Mouse (Mus musculus) embryo, embryonic 10.5 days (tissue): ENCODE data around the gene Nts.

Experiments used
- DNase-seq: peaks from one replicate; pipeline ENCODE4 v3.0.0-alpha.2; 2015; ENCODE audit warnings: low spot score

Nts gene

DNA sequence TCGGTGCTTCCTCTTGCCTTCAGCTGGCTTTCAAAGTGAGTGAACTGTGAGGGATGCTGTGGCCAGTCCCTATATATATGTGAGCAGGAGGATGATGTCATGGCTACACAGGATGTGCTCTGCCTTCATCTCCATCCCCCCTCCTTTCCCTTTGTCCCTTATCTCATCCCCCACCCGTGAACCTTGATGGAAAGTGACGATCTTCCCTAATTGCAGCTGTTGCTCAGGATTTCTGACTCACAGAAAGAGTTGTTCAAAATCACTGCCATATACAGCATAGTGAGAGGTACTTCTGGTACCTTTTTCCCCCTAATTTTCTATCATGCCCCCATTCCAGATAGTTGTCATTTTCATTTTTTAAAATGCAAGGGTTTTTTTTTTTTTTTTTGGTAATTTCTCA, at the start of gene Nts:
Gene Nts, minus strand, starts transcription at position 101 of the 400 bp plus-strand sequence.
- no peak for DNase-seq

DNA sequence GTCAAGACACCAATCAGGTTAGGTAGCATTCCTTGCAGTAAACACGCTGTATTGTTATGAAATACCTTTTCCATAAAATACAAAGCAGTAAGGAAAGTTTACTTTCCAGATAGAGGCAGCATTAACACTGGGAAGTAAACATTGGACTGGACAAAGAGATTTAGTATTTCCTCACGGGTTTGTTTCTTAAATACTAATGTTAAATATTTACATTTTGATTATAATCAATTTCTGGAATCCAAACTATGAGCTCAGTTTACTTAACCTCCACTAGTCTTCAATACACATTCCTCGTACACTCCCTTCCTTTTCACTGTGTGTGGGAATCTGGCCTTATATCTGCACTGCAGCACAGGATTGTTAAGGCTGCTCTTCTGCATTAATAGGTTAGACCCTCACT, 37.6 kb upstream of the Nts start:
- DNase-seq: no peak

DNA sequence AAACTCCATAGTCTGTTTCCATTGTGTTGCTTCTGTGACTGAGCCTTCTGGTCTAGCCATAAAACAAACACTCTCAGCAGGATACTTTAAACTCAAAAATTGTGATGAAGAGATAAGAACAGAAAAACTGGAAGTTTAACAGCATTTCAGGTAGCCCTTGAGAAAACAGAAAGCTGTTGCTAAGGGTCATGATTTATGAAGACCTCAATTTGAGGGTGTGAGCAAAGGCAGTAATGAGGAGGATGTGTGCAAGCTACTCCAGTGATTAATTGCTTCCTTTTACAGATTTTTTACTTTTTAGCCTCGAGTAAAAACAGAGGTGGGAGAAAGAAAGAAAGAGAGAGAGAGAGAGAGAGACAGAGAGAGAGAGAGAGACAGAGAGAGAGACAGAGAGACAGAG, 23.9 kb upstream of the Nts start:
- no peak for DNase-seq

DNA sequence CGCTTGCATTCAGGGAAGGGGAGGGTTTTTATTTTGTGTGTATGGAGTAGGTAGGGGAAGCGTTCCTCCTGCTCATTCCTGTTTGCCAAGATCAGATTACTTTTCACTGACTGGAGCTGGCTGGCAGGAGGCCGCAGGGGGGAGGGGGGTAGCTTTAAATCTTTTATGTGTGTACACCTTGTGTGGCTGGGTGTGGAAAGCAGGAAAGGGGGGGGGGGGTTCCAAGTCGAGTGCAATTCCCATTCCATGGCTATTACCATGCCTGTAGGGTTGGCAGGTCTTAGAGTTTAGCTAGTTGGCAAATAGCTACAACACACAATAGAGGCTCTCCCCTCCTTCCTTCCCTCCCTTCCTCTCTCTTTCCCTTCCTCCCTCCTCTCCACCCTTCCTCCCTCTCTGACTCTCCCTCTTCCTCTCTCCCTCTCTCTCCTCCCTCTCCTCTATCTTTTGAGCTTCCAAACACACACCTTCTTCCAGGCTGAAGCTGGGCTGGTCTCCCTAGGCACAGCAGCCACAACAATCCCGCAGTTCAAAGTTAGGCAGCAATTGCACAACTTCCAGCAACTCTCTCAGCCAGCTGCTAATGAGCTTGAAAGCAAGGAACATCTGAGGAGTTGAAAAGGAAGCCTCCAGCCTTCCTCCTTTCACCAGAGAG, 21.6 kb upstream of the Nts start, which contains the start of gene Rassf9:
Gene Rassf9, plus strand, starts transcription at position 416 of the 655 bp plus-strand sequence.
- peak; percentile 62 for DNase-seq

DNA sequence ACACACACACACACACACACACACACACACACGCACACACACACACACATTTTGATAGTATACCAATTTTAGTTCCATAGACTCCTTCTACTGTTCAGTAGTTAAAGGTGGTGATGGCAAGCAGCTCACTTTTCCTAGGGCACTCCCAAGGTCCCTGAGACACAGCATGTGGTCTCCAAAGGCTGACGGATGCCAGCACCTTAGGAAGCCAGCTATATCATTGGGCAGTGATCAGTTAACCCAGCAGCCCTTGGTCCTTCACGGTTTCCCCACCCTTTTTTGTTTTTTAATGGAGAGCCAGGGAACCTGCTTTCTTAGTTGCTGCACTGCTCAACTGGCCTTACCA, 21.1 kb upstream of the Nts start:
- no peak for DNase-seq

DNA sequence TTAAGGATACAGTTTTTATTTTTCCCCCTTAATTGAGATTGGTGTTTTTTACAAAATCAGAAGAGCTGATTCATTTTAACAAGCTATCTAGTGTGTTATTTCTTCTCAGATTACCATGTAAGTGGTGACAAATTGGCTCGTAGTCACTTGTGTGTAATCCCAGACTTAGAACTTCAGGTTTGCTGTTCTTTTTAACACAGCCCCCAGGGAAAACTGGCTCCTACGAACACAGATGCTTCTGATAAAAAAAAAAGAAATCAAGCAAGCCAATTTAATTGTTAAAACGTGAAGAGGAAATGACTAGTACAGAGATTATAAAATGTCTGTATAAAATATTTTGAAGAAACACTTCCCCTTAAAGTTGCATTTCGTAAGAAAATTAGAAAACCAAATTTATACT, 17.1 kb upstream of the Nts start:
- DNase-seq: no peak

DNA sequence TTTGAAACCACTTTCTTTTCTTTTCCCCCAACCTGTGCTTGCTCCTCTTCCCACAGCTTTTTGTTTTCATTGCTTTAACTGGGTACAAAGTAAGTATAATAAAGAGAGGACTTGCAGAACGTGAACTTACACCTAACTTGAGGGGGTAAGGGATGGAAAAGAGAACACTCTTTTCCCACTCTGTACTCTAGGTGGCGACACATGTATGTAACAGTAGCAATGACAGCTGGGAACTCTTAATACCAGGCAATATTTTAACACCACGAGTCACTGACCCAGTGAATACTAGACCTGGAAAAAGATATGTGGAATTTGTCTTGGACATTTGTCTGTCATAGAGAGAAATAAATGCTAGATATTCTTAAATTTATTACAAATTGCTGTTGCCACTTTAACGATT, 8.5 kb upstream of the Nts start:
- peak; percentile 71 for DNase-seq

DNA sequence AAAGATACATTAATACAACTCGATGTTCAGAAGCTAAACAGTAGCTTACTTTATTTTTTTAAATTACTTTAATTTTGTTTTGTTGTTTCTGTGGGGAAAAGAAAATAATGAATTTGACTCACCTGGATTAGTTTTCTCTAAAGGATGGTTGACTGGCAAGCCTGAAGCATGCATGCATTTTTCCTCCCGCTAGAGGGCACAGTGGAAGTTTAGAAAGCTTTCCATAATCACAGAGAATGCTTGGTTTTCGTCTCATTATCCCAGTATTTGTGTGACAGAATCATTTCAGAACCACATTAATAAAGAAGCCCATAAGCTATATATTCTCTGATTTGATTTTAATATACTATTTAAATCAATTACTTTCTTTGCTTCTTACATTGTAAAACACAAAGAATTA, 1.5 kb upstream of the Nts start:
- peak; percentile 78 for DNase-seq

DNA sequence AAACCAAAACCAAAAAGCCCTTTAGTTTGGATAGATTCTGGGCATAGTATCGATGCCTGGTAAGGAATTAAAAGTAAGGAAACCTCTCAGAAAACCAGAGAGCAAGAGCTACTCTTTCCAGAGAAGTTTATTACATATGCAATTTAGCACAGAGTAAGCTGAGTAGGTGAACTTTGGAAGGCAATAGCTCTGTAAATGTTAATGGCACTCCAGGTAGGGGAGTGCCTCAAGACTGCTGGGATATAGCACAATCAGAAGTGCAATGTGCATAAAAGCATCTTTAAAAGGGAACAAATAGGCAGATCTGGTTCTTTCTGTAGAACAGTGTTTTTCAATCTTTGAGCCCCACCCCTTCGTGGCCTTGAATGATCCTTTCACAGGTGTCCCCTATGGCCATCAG, 20.9 kb downstream of the Nts start:
- no peak for DNase-seq

DNA sequence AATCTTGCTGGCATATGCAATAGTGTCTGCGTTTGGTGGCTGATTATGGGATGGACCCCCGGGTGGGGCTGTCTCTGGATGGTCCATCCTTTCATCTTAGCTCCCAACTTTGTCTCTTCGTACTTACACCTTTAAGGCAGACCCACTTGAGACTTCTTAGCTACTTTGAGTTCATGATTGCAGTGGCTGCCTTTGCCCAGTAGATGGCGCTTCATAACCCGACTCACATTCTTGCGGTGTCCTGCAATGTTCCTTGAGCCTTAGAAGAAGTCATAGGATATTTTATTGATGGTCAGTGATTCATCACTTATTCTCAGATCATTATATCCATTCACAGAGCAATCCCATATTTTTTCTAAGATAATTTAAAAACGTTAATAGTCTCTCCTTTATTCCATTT, 38.5 kb downstream of the Nts start:
- DNase-seq: peak; percentile 86

DNA sequence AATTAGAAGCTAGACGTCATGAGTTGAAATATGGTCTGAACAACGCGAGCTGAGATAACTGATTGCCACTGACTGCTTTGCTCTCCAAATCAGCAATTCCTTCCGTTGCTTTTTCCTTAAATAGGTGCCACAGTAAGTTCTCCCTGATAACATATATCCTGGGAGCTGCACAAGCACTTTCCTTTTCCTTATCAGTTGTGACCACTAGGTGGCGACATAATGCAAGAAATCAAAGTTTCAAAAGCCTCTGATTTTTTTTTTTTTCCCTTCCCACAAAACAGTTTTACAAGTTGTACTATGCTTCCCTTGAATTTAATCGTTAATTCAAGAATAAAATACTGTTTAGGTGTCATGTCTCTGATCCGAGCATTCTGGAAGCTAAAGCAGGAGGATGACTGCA, 40.8 kb downstream of the Nts start:
- DNase-seq: peak; percentile 88

DNA sequence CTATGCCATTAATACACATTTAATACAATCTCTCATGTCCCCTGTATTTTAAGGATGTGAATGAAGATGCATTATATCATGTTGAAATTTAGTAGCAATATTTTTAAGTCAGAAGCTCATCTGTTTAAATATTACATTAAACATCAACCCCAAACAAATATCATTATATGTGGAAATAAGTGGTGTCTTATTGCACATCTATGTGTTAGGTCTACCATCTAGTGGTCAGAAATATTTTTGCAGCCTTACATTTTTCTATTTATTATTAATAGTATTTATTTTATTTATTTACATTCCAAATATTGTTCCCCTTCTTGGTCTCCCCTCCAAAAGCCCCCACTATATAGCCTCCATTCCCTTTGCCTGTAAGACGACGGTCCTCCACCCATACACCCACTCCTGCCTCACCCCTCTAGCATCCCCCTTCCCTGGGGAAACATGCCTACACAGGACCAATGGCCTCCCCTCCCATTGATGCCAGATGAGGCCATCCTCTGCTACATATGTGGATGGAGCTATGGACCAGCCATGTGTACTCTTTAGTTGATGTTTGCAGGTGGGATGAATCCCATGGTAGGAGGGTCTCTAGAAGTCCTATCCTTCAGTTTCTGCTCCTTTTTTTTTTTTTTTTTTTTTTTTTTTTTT, 45.3 kb downstream of the Nts start:
- DNase-seq: peak; percentile 32

DNA sequence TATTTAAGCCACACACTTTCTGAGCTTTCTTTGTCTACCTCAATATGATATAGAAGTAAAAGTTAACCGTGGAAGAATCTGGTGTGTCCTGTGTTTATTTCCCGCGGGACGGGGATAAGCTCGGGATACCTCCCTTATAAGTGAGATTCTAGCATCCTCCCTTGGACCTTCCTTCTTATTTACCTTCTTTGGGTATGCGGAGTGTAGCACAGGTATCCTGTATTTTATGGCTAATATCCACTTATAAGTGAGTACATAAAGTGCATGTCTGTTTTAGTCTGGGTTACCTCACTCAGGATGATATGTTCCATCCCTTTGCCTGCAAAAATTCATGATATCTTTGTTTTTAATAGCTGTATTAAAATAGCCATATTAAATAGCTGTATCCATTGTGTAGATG, 54.8 kb downstream of the Nts start:
- peak; percentile 1 for DNase-seq

DNA sequence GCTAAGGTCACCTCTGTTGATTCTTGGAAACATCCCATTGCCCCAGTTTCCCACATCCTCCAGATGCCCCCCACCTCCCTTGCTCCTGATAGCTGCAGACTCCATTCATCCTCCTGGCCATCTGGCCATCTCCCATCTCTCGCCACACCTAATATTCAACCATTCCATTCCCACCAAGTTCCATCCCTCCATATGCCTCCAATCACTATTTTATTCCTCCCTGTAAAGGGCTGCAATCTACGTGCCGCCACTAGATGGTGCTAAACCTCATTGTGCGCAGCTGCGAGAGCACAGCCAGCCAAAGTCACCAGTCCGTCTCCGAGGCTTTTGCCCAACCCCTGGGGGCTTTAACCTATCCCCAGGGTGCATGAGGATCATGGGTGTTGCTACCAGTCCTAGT, 55.2 kb downstream of the Nts start:
- peak; percentile 54 for DNase-seq
